12 mouse cellular contexts compared by ENCODE assay signal in genomic region chr7:3574216-3574615, GRCm38 (mm10). TPM values are rescaled to one million over a fixed set of nuclear protein-coding genes. Genes with fewer than 3 reads are reported as not detected.
DNase-seq lines count a peak whose midpoint lies in the region; ATAC-seq and TF ChIP-seq lines count a peak whose summit lies in the region.
"Had no signal": no experiment of that assay in that cellular context is flagged by ENCODE, and none has a peak within 500 bp of the region (broad histone marks: within the 10 kb centered on the region; RNA-seq: fewer than 3 reads in every experiment).

No protein-coding gene starts in this region.

- no peak for ATAC-seq in intestine, postnatal 0 days
- ATAC-seq in intestine, embryonic 15.5 days, result no peak
- no peak for ATAC-seq in erythroblast, adult 5-6 weeks (replicated peaks; ENCODE audit: low FRiP score, poor library complexity, severe bottlenecking)
- ATAC-seq: forebrain, embryonic 14.5 days had no signal

- no peak overlapping the region for H3K4me2 ChIP-seq in intestine, postnatal 0 days (replicated peaks; ENCODE audit: low read depth)
- H3K4me2 ChIP-seq in intestine, embryonic 15.5 days (replicated peaks), result no peak overlapping the region
- H3K4me2 ChIP-seq: heart, embryonic 12.5 days; liver, embryonic 13.5 days; stomach, embryonic 15.5 days had no signal

- no peaks in the 10 kb centered on the region for H3K9me3 ChIP-seq in intestine, postnatal 0 days (ENCODE audit: control insufficient read depth)
- H3K9me3 ChIP-seq in intestine, embryonic 15.5 days, result no peaks in the 10 kb centered on the region
- no peaks in the 10 kb centered on the region for H3K9me3 ChIP-seq in MEL (replicated peaks; ENCODE audit: insufficient read depth, low read length)
- H3K9me3 ChIP-seq: heart, embryonic 12.5 days; liver, embryonic 13.5 days; stomach, embryonic 15.5 days had no signal

- no peaks in the 10 kb centered on the region for H3K36me3 ChIP-seq in intestine, postnatal 0 days (ENCODE audit: control insufficient read depth, insufficient read depth)
- H3K36me3 ChIP-seq in intestine, embryonic 15.5 days, result no peaks in the 10 kb centered on the region
- H3K36me3 ChIP-seq in MEL (ENCODE audit: control insufficient read depth in 1 of 2, insufficient read depth in 2 of 2, low read length in 2 of 2), result peaks cover 0 to 35% of the 10 kb centered on the region in 2 experiments; a peak in 2 of 4 replicates
- H3K36me3 ChIP-seq: heart, embryonic 12.5 days; liver, embryonic 13.5 days; stomach, embryonic 15.5 days had no signal

- TF ChIP-seq EP300 in MEL (IDR thresholded peaks at IDR 0.05; ENCODE audit: low read depth in 1 of 2, low read length in 2 of 2), result no peak

- TF ChIP-seq CTCF in intestine, postnatal 0 days (IDR thresholded peaks at IDR 0.05; ENCODE audit: low read depth), result peak; percentile 39; the same call in 1 of the 2 replicates
- peak in 2 of 3 experiments; percentile 40 to 62; a peak in 4 of 6 replicates for TF ChIP-seq CTCF in MEL (IDR thresholded peaks at IDR 0.05 in 2 of 3, conservative IDR thresholded peaks at IDR 0.05 in 1 of 3; ENCODE audit: control insufficient read depth in 1 of 3, insufficient read depth in 1 of 3, low read depth in 2 of 3, low read length in 3 of 3, poor library complexity in 1 of 3, severe bottlenecking in 1 of 3)

- DNase-seq in MEL (ENCODE audit: low read depth, low spot score), result peak; percentile 70
- peak; percentile 11 for DNase-seq in fibroblast of lung, adult 2 months (ENCODE audit: low read depth)
- DNase-seq in right cerebral cortex, postnatal 10 days (ENCODE audit: low spot score in 2 of 2), result peak; percentile 47 to 65
- DNase-seq in heart, postnatal 10 days, result no peak
- DNase-seq: kidney, postnatal 4 days; liver, embryonic 13.5 days had no signal

- no peak for TF ChIP-seq POLR2A in MEL (IDR thresholded peaks at IDR 0.05; ENCODE audit: control insufficient read depth in 1 of 2, insufficient read depth in 1 of 2, low read depth in 1 of 2, low read length in 2 of 2, poor library complexity in 1 of 2)

- intact Hi-C loops in heart, postnatal 10 days (cut with DNase I), result no loop called here

- WGBS in intestine, postnatal 0 days, result 51% methylated on average over 5 of the region's 5 CpGs
- WGBS in intestine, embryonic 15.5 days, result 56% methylated on average over 5 of the region's 5 CpGs

- H3K4me1 ChIP-seq in intestine, postnatal 0 days (replicated peaks; ENCODE audit: control insufficient read depth, insufficient read depth, low read length), result no peaks in the 10 kb centered on the region
- H3K4me1 ChIP-seq in intestine, embryonic 15.5 days (replicated peaks), result no peaks in the 10 kb centered on the region
- peaks cover 12 to 35% of the 10 kb centered on the region in 2 experiments for H3K4me1 ChIP-seq in MEL (ENCODE audit: control insufficient read depth in 1 of 2, insufficient read depth in 2 of 2, low read length in 2 of 2)
- H3K4me1 ChIP-seq: heart, embryonic 12.5 days; liver, embryonic 13.5 days; stomach, embryonic 15.5 days had no signal

- H3K9ac ChIP-seq in intestine, postnatal 0 days (ENCODE audit: low read depth, low read length), result no peak overlapping the region
- no peak overlapping the region for H3K9ac ChIP-seq in intestine, embryonic 15.5 days
- H3K9ac ChIP-seq in MEL (ENCODE audit: control insufficient read depth, low read depth, low read length, poor library complexity, severe bottlenecking), result no peak overlapping the region
- H3K9ac ChIP-seq: heart, embryonic 12.5 days; liver, embryonic 13.5 days; stomach, embryonic 15.5 days had no signal

- no peak overlapping the region for H3K4me3 ChIP-seq in intestine, postnatal 0 days (ENCODE audit: low read depth, low read length)
- H3K4me3 ChIP-seq in intestine, embryonic 15.5 days (replicated peaks), result no peak overlapping the region
- H3K4me3 ChIP-seq in MEL (ENCODE audit: control insufficient read depth in 1 of 2, insufficient read depth in 1 of 2, low read depth in 2 of 2, low read length in 2 of 2), result no peak overlapping the region
- H3K4me3 ChIP-seq: heart, embryonic 12.5 days; liver, embryonic 13.5 days; stomach, embryonic 15.5 days had no signal

- no peak overlapping the region for H3K27ac ChIP-seq in intestine, postnatal 0 days (ENCODE audit: low read depth, low read length)
- H3K27ac ChIP-seq in intestine, embryonic 15.5 days, result no peak overlapping the region
- H3K27ac ChIP-seq in MEL (ENCODE audit: control insufficient read depth, low read depth, low read length), result no peak overlapping the region
- H3K27ac ChIP-seq: liver, embryonic 13.5 days; stomach, embryonic 15.5 days had no signal

- no peaks in the 10 kb centered on the region for H3K79me2 ChIP-seq in MEL (ENCODE audit: control insufficient read depth, insufficient read depth, low read length, poor library complexity)

- no peaks in the 10 kb centered on the region for H3K27me3 ChIP-seq in intestine, postnatal 0 days (replicated peaks; ENCODE audit: control insufficient read depth, insufficient read depth, low read length)
- H3K27me3 ChIP-seq in intestine, embryonic 15.5 days (replicated peaks), result no peaks in the 10 kb centered on the region
- H3K27me3 ChIP-seq in MEL (ENCODE audit: control insufficient read depth in 1 of 2, insufficient read depth in 2 of 2, low read length in 2 of 2), result no peaks in the 10 kb centered on the region
- H3K27me3 ChIP-seq: heart, embryonic 12.5 days; liver, embryonic 13.5 days; stomach, embryonic 15.5 days had no signal

- peak; percentile 61 for TF ChIP-seq RAD21 in MEL (IDR thresholded peaks at IDR 0.05; ENCODE audit: low read depth, low read length)

TF ChIP-seq in MEL, 35 proteins besides CTCF, POLR2A, EP300 and RAD21:
- TF ChIP-seq GATA1 (IDR thresholded peaks at IDR 0.05; ENCODE audit: low read depth, low read length) (peak; percentile 20; the same call in 1 of the 2 replicates), JUND (IDR thresholded peaks at IDR 0.05; ENCODE audit: low read depth, low read length) (no peak), SMC3 (IDR thresholded peaks at IDR 0.05; ENCODE audit: low read depth, low read length) (peak; percentile 29; the same call in 1 of the 2 replicates)
TF ChIP-seq in MEL: peak in this region for 2.

RNA-seq across cellular contexts. Expression of gene Oscar, which starts 41.7 kb away (rescaled TPM):
- polyA plus RNA-seq in intestine, postnatal 0 days (2015; fragmentation: Nextera tagmentation; extraction: Ambion mirVana), result 0.08 and 0.13 TPM in 2 replicates
- 0.08 and 0.09 TPM in 2 replicates for polyA plus RNA-seq in intestine, embryonic 15.5 days (2015; fragmentation: Nextera tagmentation; extraction: Ambion mirVana)
- total RNA-seq in MEL (2012; rRNA removed), result not detected in 2 replicates
- polyA plus RNA-seq in MEL (2012; ENCODE audit: insufficient read depth in 1 of 2, insufficient read length in 2 of 2, low read depth in 1 of 2, low replicate concordance in 2 of 2, missing spikeins in 1 of 2), result not detected
- under 1 TPM; 0.24 to 0.27 TPM for total RNA-seq in heart, postnatal 10 days (2021)
- total RNA-seq in erythroblast, adult 5-6 weeks (2015; ENCODE audit: low replicate concordance), result not detected in 2 replicates
- total RNA-seq in erythroblast, adult 5-6 weeks (2017; ENCODE audit: low replicate concordance), result not detected in 2 replicates
- polyA plus RNA-seq: liver, embryonic 13.5 days had no signal

RNA-seq across cellular contexts. Expression of gene Ndufa3, which starts 43.0 kb away (rescaled TPM):
- 703 and 717 TPM in 2 replicates for polyA plus RNA-seq in intestine, postnatal 0 days (2015; fragmentation: Nextera tagmentation; extraction: Ambion mirVana)
- 486 and 556 TPM in 2 replicates for polyA plus RNA-seq in intestine, embryonic 15.5 days (2015; fragmentation: Nextera tagmentation; extraction: Ambion mirVana)
- 177 and 180 TPM in 2 replicates for total RNA-seq in MEL (2012; rRNA removed)
- 100 to 1,000 TPM in 1 of 2 experiments, not detected in 1; 246 TPM for polyA plus RNA-seq in MEL (2012; ENCODE audit: insufficient read depth in 1 of 2, insufficient read length in 2 of 2, low read depth in 1 of 2, low replicate concordance in 2 of 2, missing spikeins in 1 of 2)
- 1,000 to 10,000 TPM; 1,653 to 1,740 TPM for total RNA-seq in heart, postnatal 10 days (2021)
- total RNA-seq in erythroblast, adult 5-6 weeks (2015; ENCODE audit: low replicate concordance), result 136 and 146 TPM in 2 replicates
- 46.0 and 54.0 TPM in 2 replicates for total RNA-seq in erythroblast, adult 5-6 weeks (2017; ENCODE audit: low replicate concordance)

RNA-seq across cellular contexts. Expression of gene Tfpt, which starts 55.5 kb away (rescaled TPM):
- polyA plus RNA-seq in intestine, postnatal 0 days (2015; fragmentation: Nextera tagmentation; extraction: Ambion mirVana), result 12.2 and 12.8 TPM in 2 replicates
- polyA plus RNA-seq in intestine, embryonic 15.5 days (2015; fragmentation: Nextera tagmentation; extraction: Ambion mirVana), result 19.7 and 23.1 TPM in 2 replicates
- total RNA-seq in MEL (2012; rRNA removed), result 35.2 and 42.4 TPM in 2 replicates
- 10 to 100 TPM in 1 of 2 experiments, not detected in 1; 50.0 TPM for polyA plus RNA-seq in MEL (2012; ENCODE audit: insufficient read depth in 1 of 2, insufficient read length in 2 of 2, low read depth in 1 of 2, low replicate concordance in 2 of 2, missing spikeins in 1 of 2)
- 10 to 100 TPM; 20.3 to 29.9 TPM for total RNA-seq in heart, postnatal 10 days (2021)
- 4.2 and 4.6 TPM in 2 replicates for total RNA-seq in erythroblast, adult 5-6 weeks (2015; ENCODE audit: low replicate concordance)
- 15.4 and 15.5 TPM in 2 replicates for total RNA-seq in erythroblast, adult 5-6 weeks (2017; ENCODE audit: low replicate concordance)

RNA-seq across cellular contexts. Expression of gene Prpf31, which starts 55.6 kb away (rescaled TPM):
- 27.8 and 29.8 TPM in 2 replicates for polyA plus RNA-seq in intestine, postnatal 0 days (2015; fragmentation: Nextera tagmentation; extraction: Ambion mirVana)
- polyA plus RNA-seq in intestine, embryonic 15.5 days (2015; fragmentation: Nextera tagmentation; extraction: Ambion mirVana), result 85.7 and 90.1 TPM in 2 replicates
- total RNA-seq in MEL (2012; rRNA removed), result 146 and 147 TPM in 2 replicates
- polyA plus RNA-seq in MEL (2012; ENCODE audit: insufficient read depth in 1 of 2, insufficient read length in 2 of 2, low read depth in 1 of 2, low replicate concordance in 2 of 2, missing spikeins in 1 of 2), result 100 to 1,000 TPM; 187 to 334 TPM
- total RNA-seq in heart, postnatal 10 days (2021), result 10 to 100 TPM; 33.1 to 33.4 TPM
- total RNA-seq in erythroblast, adult 5-6 weeks (2015; ENCODE audit: low replicate concordance), result 8.8 and 10.4 TPM in 2 replicates
- 9.5 and 16.4 TPM in 2 replicates for total RNA-seq in erythroblast, adult 5-6 weeks (2017; ENCODE audit: low replicate concordance)

Comparison
In these comparisons a context has a peak if more than half of its experiments do, and no peak if none do; other contexts are left out.
1. DNase-seq: peak in MEL (single experiment), fibroblast of lung, adult 2 months (single experiment) and right cerebral cortex, postnatal 10 days (2 of 2); none in heart, postnatal 10 days (0 of 2).